Mouse (Mus musculus): ENCODE data around the gene Vgf. TPM values are rescaled to one million over a fixed set of nuclear protein-coding genes. Genes with fewer than 3 reads are reported as not detected.
A peak's percentile ranks its signal among the peaks of the same experiment; 100 is the strongest.

Vgf gene
- polyA plus RNA-seq, 1 experiment from 2014 or later = 5.6 TPM

- ATAC-seq (ENCODE audit: low read depth) = no peak; the same call in 1 of the 2 replicates
- Histone ChIP-seq H3K27ac (ENCODE audit: low read depth, low read length) (no peak overlapping the region), H3K27me3 (ENCODE audit: control insufficient read depth, insufficient read depth, low read length) (peaks cover 32% of the 10 kb centered on the region), H3K9me3 (ENCODE audit: control insufficient read depth, low read length) (no peaks in the 10 kb centered on the region), H3K4me2 (ENCODE audit: low read depth, low read length) (no peak overlapping the region), H3K4me3 (ENCODE audit: low read depth, low read length) (0 out of 2 replicates have a peak overlapping the region, but pooled peaks have one; percentile 13), H3K4me1 (ENCODE audit: control insufficient read depth, insufficient read depth, low read length) (no peaks in the 10 kb centered on the region), H3K36me3 (ENCODE audit: control insufficient read depth, insufficient read depth, low read length) (no peaks in the 10 kb centered on the region), H3K9ac (replicated peaks; ENCODE audit: low read depth, low read length) (no peak overlapping the region)
- under 1% methylated on average over 23 of the region's 23 CpGs for whole genome bisulfite sequencing
These were observed 1.1 kb upstream of the Vgf start for GRCm38 (mm10) chr5:137025132-137025531.

GRCm38 (mm10) chr5:137028561-137029272 is 2.5 kb downstream of the Vgf start:
- no peaks in the 10 kb centered on the region for H3K36me3 ChIP-seq (ENCODE audit: control insufficient read depth, insufficient read depth, low read length)
- H3K9ac ChIP-seq (replicated peaks; ENCODE audit: low read depth, low read length) = no peak overlapping the region
- H3K9me3 ChIP-seq (ENCODE audit: control insufficient read depth, low read length) = no peaks in the 10 kb centered on the region
- no peak overlapping the region for H3K27ac ChIP-seq (ENCODE audit: low read depth, low read length)
- no peak for ATAC-seq (ENCODE audit: low read depth)
- H3K27me3 ChIP-seq (ENCODE audit: control insufficient read depth, insufficient read depth, low read length) = peaks cover 48% of the 10 kb centered on the region
- H3K4me2 ChIP-seq (ENCODE audit: low read depth, low read length) = peak overlapping the region; percentile 100
- peak overlapping the region; percentile 46; the same call in 1 of the 2 replicates for H3K4me3 ChIP-seq (ENCODE audit: low read depth, low read length)
- H3K4me1 ChIP-seq (ENCODE audit: control insufficient read depth, insufficient read depth, low read length) = peaks cover 18% of the 10 kb centered on the region
- WGBS = 4% methylated on average over 25 of the region's 29 CpGs

DNA sequence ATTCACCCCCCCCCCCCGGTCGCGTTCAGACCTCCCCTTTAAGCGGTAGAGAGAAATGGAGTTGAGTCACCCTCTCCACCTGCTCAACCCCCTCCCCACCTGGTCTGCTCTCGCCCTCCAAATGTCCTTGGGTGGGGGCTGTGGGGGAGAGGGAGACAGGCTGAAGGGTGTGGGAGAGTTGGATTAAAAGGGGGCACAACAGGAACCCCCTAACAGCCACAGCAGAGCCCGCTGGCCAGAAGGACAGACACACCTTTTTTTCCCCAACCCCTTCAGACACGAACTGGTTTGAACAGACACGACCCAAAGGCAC is 3.0 kb downstream of the Vgf start:
- no peaks in the 10 kb centered on the region for H3K9me3 ChIP-seq (ENCODE audit: control insufficient read depth, low read length)
- ATAC-seq (ENCODE audit: low read depth) = peak; percentile 1; the same call in 1 of the 2 replicates
- peak overlapping the region; percentile 52 for H3K9ac ChIP-seq (replicated peaks; ENCODE audit: low read depth, low read length)
- no peak overlapping the region for H3K27ac ChIP-seq (ENCODE audit: low read depth, low read length)
- H3K4me1 ChIP-seq (ENCODE audit: control insufficient read depth, insufficient read depth, low read length) = peaks cover 18% of the 10 kb centered on the region
- no peaks in the 10 kb centered on the region for H3K36me3 ChIP-seq (ENCODE audit: control insufficient read depth, insufficient read depth, low read length)
- peak overlapping the region; percentile 100 for H3K4me2 ChIP-seq (ENCODE audit: low read depth, low read length)
- peaks cover 48% of the 10 kb centered on the region for H3K27me3 ChIP-seq (ENCODE audit: control insufficient read depth, insufficient read depth, low read length)
- WGBS = 0% methylated on average over 6 of the region's 8 CpGs
- peak overlapping the region; percentile 46 for H3K4me3 ChIP-seq (ENCODE audit: low read depth, low read length)

GRCm38 (mm10) chr5:137029643-137030415 is 3.6 kb downstream of the Vgf start:
- peaks cover 46% of the 10 kb centered on the region for H3K27me3 ChIP-seq (ENCODE audit: control insufficient read depth, insufficient read depth, low read length)
- no peak overlapping the region for H3K27ac ChIP-seq (ENCODE audit: low read depth, low read length)
- H3K4me3 ChIP-seq (ENCODE audit: low read depth, low read length) = peak overlapping the region; percentile 46
- H3K9ac ChIP-seq (replicated peaks; ENCODE audit: low read depth, low read length) = peak overlapping the region; percentile 52
- H3K36me3 ChIP-seq (ENCODE audit: control insufficient read depth, insufficient read depth, low read length) = no peaks in the 10 kb centered on the region
- ATAC-seq (ENCODE audit: low read depth) = peak; percentile 77
- under 1% methylated on average over 52 of the region's 52 CpGs for WGBS
- H3K4me1 ChIP-seq (ENCODE audit: control insufficient read depth, insufficient read depth, low read length) = peaks cover 18% of the 10 kb centered on the region
- peak overlapping the region; percentile 100 for H3K4me2 ChIP-seq (ENCODE audit: low read depth, low read length)
- no peaks in the 10 kb centered on the region for H3K9me3 ChIP-seq (ENCODE audit: control insufficient read depth, low read length)

DNA sequence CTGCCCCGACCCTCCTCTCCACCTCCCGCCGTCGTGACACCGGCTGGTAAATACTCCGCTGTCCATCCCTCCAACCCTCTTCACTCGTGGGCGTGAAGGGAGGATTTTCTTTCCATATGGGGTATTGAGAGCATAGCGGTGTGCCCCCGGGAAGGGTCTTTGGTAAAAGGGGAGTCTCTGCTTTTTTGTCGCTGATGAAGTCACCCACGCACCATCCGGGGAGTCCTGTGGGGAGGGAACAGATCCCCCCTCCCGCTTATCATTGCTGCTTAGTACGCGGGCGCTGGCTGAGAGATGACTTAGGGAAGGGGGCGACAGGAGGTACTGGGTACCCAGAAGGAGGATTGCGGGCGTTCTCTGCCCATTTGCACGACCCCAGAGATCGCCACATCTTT is 4.2 kb downstream of the Vgf start:
- Histone ChIP-seq H3K9me3 (ENCODE audit: control insufficient read depth, low read length) (no peaks in the 10 kb centered on the region), H3K4me3 (ENCODE audit: low read depth, low read length) (peak overlapping the region; percentile 46), H3K4me2 (ENCODE audit: low read depth, low read length) (peak overlapping the region; percentile 100), H3K4me1 (ENCODE audit: control insufficient read depth, insufficient read depth, low read length) (peaks cover 18% of the 10 kb centered on the region), H3K9ac (replicated peaks; ENCODE audit: low read depth, low read length) (peak overlapping the region; percentile 17; the same call in 1 of the 2 replicates), H3K27ac (ENCODE audit: low read depth, low read length) (no peak overlapping the region), H3K27me3 (ENCODE audit: control insufficient read depth, insufficient read depth, low read length) (peaks cover 46% of the 10 kb centered on the region), H3K36me3 (ENCODE audit: control insufficient read depth, insufficient read depth, low read length) (no peaks in the 10 kb centered on the region)
- no peak; the same call in 1 of the 2 replicates for ATAC-seq (ENCODE audit: low read depth)
- 11% methylated on average over 22 of the region's 22 CpGs for WGBS

GRCm38 (mm10) chr5:137031076-137032032 is 5.2 kb downstream of the Vgf start:
- Histone ChIP-seq H3K4me2 (ENCODE audit: low read depth, low read length) (peak overlapping the region; percentile 100), H3K27ac (ENCODE audit: low read depth, low read length) (no peak overlapping the region), H3K27me3 (ENCODE audit: control insufficient read depth, insufficient read depth, low read length) (peaks cover 42% of the 10 kb centered on the region), H3K9me3 (ENCODE audit: control insufficient read depth, low read length) (no peaks in the 10 kb centered on the region), H3K9ac (replicated peaks; ENCODE audit: low read depth, low read length) (peak overlapping the region; percentile 55), H3K4me1 (ENCODE audit: control insufficient read depth, insufficient read depth, low read length) (peaks cover 18% of the 10 kb centered on the region), H3K4me3 (ENCODE audit: low read depth, low read length) (peak overlapping the region; percentile 46), H3K36me3 (ENCODE audit: control insufficient read depth, insufficient read depth, low read length) (peaks cover 3% of the 10 kb centered on the region; the same call in 1 of the 2 replicates)
- under 1% methylated on average over 78 of the region's 78 CpGs for WGBS
- no peak for ATAC-seq (ENCODE audit: low read depth)

DNA sequence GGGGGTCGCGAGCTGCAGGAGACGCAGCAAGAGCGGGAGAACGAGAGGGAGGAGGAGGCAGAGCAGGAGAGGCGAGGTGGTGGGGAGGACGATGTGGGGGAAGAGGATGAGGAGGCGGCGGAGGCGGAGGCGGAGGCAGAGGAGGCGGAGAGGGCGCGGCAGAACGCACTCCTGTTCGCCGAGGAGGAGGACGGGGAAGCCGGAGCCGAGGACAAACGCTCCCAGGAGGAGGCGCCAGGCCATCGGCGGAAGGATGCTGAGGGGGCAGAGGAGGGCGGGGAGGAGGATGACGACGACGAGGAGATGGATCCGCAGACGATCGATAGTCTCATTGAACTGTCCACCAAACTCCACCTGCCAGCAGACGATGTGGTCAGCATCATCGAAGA is 5.8 kb downstream of the Vgf start:
- ATAC-seq (ENCODE audit: low read depth) = no peak

DNA sequence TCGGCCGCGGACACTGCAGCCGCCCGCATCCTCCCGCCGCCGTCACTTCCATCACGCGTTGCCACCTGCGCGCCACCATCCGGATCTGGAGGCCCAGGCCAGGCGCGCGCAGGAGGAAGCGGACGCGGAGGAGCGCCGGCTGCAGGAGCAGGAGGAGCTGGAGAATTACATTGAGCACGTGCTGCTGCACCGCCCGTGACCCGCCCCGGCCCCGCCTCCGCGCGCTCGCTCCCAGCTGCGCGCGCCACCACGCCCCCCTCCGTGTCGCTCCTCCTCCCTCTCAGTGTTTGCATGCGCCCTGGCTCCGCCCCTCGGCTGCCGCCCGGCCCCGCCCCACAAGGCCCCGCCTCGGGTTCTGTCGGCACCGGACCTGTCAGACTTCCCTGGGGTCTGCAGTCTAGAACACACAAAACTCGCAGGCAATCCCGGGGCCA is 6.5 kb downstream of the Vgf start:
- Histone ChIP-seq H3K27me3 (ENCODE audit: control insufficient read depth, insufficient read depth, low read length) (peaks cover 33% of the 10 kb centered on the region), H3K9ac (replicated peaks; ENCODE audit: low read depth, low read length) (peak overlapping the region; percentile 55), H3K36me3 (ENCODE audit: control insufficient read depth, insufficient read depth, low read length) (peaks cover 16% of the 10 kb centered on the region), H3K9me3 (ENCODE audit: control insufficient read depth, low read length) (no peaks in the 10 kb centered on the region), H3K4me2 (ENCODE audit: low read depth, low read length) (peak overlapping the region; percentile 100), H3K4me1 (ENCODE audit: control insufficient read depth, insufficient read depth, low read length) (peaks cover 18% of the 10 kb centered on the region), H3K4me3 (ENCODE audit: low read depth, low read length) (peak overlapping the region; percentile 46), H3K27ac (ENCODE audit: low read depth, low read length) (0 out of 2 replicates have a peak overlapping the region, but pooled peaks have one; percentile 12)
- WGBS = under 1% methylated on average over 42 of the region's 49 CpGs
- ATAC-seq (ENCODE audit: low read depth) = peak; percentile 59; the same call in 1 of the 2 replicates

More for the DNA sequence above, 5.8 kb downstream of the Vgf start:
- Histone ChIP-seq H3K4me2 (ENCODE audit: low read depth, low read length) (peak overlapping the region; percentile 100), H3K27ac (ENCODE audit: low read depth, low read length) (no peak overlapping the region), H3K36me3 (ENCODE audit: control insufficient read depth, insufficient read depth, low read length) (peaks cover 9% of the 10 kb centered on the region), H3K4me3 (ENCODE audit: low read depth, low read length) (peak overlapping the region; percentile 46), H3K27me3 (ENCODE audit: control insufficient read depth, insufficient read depth, low read length) (peaks cover 36% of the 10 kb centered on the region), H3K4me1 (ENCODE audit: control insufficient read depth, insufficient read depth, low read length) (peaks cover 18% of the 10 kb centered on the region), H3K9ac (replicated peaks; ENCODE audit: low read depth, low read length) (peak overlapping the region; percentile 55), H3K9me3 (ENCODE audit: control insufficient read depth, low read length) (no peaks in the 10 kb centered on the region)
- WGBS = 5% methylated on average over 30 of the region's 33 CpGs
